Mouse (Mus musculus): ENCODE results near the gene Aldh3b1.

GRCm38 (mm10) chr19:3902966-3903365, 26.6 kb downstream of the Aldh3b1 start:
- TF ChIP-seq GATA1 (IDR thresholded peaks at IDR 0.05; ENCODE audit: low read length) = no peak
- TF ChIP-seq TAL1 (IDR thresholded peaks at IDR 0.05; ENCODE audit: low read length) = no peak

Measured in erythroblast, embryonic 14.5 days (primary cell).